Mouse (Mus musculus): Measurements from ENCODE around the gene Best1.

DNA sequence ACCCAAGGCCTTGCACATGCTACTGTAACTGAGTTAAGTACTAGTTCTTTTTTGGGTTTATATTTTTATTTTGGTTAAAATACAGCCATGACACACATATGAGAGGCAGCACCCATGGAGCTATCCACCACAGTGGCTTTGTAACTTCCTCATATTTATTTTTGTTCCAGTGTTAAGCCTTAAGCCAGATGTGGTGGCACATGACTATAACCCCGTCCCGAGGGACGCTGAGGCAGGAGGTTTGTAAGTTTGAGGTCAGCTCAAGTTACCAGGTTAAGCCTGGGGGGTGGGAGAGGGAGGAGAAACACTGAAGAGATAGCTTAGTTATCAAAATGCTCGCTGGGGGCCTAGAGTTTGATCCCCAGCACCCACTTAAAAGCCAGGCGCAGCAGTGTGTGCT lies 64.9 kb downstream of the Best1 start:
- no peak for TF ChIP-seq CTCF (IDR thresholded peaks at IDR 0.05; ENCODE audit: low read depth)
- TF ChIP-seq EP300 (IDR thresholded peaks at IDR 0.05; ENCODE audit: low read depth): no peak

Data from heart, postnatal 0 days (tissue).